Mouse (Mus musculus) kidney, adult 2 months (tissue): ENCODE data around the gene Atp2c1. TPM values are rescaled to one million over a fixed set of nuclear protein-coding genes. Genes with fewer than 3 reads are reported as not detected.

Experiments used
- DNase-seq: peaks from one replicate; pipeline ENCODE4 v3.0.0; 2021
- H3K27ac ChIP-seq: fragments of 200-500 bp; 2 replicates; pipeline ENCODE4 v1.5.1; 2012; ENCODE audit warnings: low read depth, low read length, control low read depth, inconsistent platforms; ENCODE audit not compliant: insufficient read depth
- H3K27me3 ChIP-seq: fragments of 200-500 bp; replicated peaks from 2 replicates; pipeline ENCODE4 v1.6.1; 2012; ENCODE audit warnings: mild to moderate bottlenecking, moderate library complexity, low read length, inconsistent platforms; ENCODE audit not compliant: control insufficient read depth, insufficient read depth
- H3K36me3 ChIP-seq: fragments of 200-500 bp; 2 replicates; pipeline ENCODE4 v1.6.1; 2012; ENCODE audit warnings: mild to moderate bottlenecking, moderate library complexity, low read length, inconsistent platforms; ENCODE audit not compliant: control insufficient read depth, insufficient read depth
- H3K4me1 ChIP-seq: fragments of 200-500 bp; 2 replicates; pipeline ENCODE4 v1.6.1; 2011; ENCODE audit warnings: low read length; ENCODE audit not compliant: control insufficient read depth, insufficient read depth
- H3K4me3 ChIP-seq: fragments of 200-500 bp; 2 replicates; pipeline ENCODE4 v1.5.1; 2011; ENCODE audit warnings: mild to moderate bottlenecking, low read depth, low read length, control low read depth; ENCODE audit not compliant: insufficient read depth
- CTCF ChIP-seq: fragments of 200-500 bp; conservative IDR thresholded peaks from 2 replicates; pipeline ENCODE4 v1.5.1; 2011; ENCODE audit warnings: low read depth, mild to moderate bottlenecking, control low read depth, low read length, moderate library complexity, mixed read lengths; ENCODE audit not compliant: insufficient read depth, insufficient read length
- POLR2A ChIP-seq: fragments of 200-500 bp; IDR thresholded peaks from one replicate; pipeline ENCODE4 v1.6.1; 2011; ENCODE audit warnings: low read depth, low read length, control low read depth
- WGBS: fragments of 180-500 bp; shearing (Covaris S2); methylation state at CpG from one replicate; pipeline ENCODE4 v1.1.7; 2018; 5-methylcytosine and 5-hydroxymethylcytosine counted together
- polyA plus RNA-seq: library from polyadenylated mRNA; depleted of rRNA; stranded (reverse); fragments of >200 nt; gene quantifications from 2 replicates; pipeline ENCODE4 v1.2.3, GENCODE M21; 2012

Atp2c1 gene
- polyA plus RNA-seq, 1 experiment: 59.9 TPM

- WGBS: 100% methylated on average over 3 of the region's 3 CpGs
- TF ChIP-seq CTCF: 0 out of 2 replicates have a peak, but pooled peaks have one; percentile 21
- no peak for TF ChIP-seq POLR2A
- Histone ChIP-seq H3K27me3 (no peaks in the 10 kb centered on the region), H3K4me3 (no peak overlapping the region), H3K36me3 (peaks cover 2% of the 10 kb centered on the region), H3K27ac (no peak overlapping the region), H3K4me1 (no peaks in the 10 kb centered on the region)
- DNase-seq: no peak
Measured at GRCm38 (mm10) chr9:105467787-105468186, 59.3 kb downstream of the Atp2c1 start.

- TF ChIP-seq CTCF (no peak), POLR2A (no peak)
- H3K27me3 ChIP-seq: no peaks in the 10 kb centered on the region
- 97% methylated on average over 7 of the region's 7 CpGs for WGBS
- no peak overlapping the region for H3K27ac ChIP-seq
- H3K4me3 ChIP-seq: no peak overlapping the region
- H3K36me3 ChIP-seq: peaks cover 1% of the 10 kb centered on the region
- DNase-seq: no peak
- H3K4me1 ChIP-seq: no peaks in the 10 kb centered on the region
Measured at GRCm38 (mm10) chr9:105461496-105461895, 65.6 kb downstream of the Atp2c1 start.

- H3K36me3 ChIP-seq: peaks cover 1% of the 10 kb centered on the region; the same call in 1 of the 2 replicates
Measured at GRCm38 (mm10) chr9:105459032-105459431, 68.1 kb downstream of the Atp2c1 start.

GRCm38 (mm10) chr9:105408549-105408948 lies 118.6 kb downstream of the Atp2c1 start:
- DNase-seq: no peak
- Histone ChIP-seq H3K4me3 (no peak overlapping the region), H3K4me1 (no peaks in the 10 kb centered on the region), H3K27me3 (no peaks in the 10 kb centered on the region), H3K36me3 (peaks cover 11% of the 10 kb centered on the region), H3K27ac (no peak overlapping the region)
- WGBS: 89% methylated on average over 6 of the region's 6 CpGs
- TF ChIP-seq POLR2A (no peak), CTCF (no peak)

More at GRCm38 (mm10) chr9:105459032-105459431, 68.1 kb downstream of the Atp2c1 start:
- no peaks in the 10 kb centered on the region for H3K4me1 ChIP-seq
- no peaks in the 10 kb centered on the region for H3K27me3 ChIP-seq
- WGBS: 74% methylated on average over 13 of the region's 13 CpGs
- no peak overlapping the region for H3K4me3 ChIP-seq
- H3K27ac ChIP-seq: no peak overlapping the region
- TF ChIP-seq POLR2A (no peak), CTCF (no peak)
- DNase-seq: peak; percentile 12

GRCm38 (mm10) chr9:105395218-105395627 lies 131.9 kb downstream of the Atp2c1 start, which contains the start of the genes Aste1 and Nek11:
Aste1 (plus strand) TSS chr9:105395392.
Nek11 (minus strand) TSS chr9:105395524.
- H3K27ac ChIP-seq: peak within 1 kb of the TSS; percentile 92
- under 1% methylated on average over 44 of the region's 44 CpGs for WGBS
- H3K4me3 ChIP-seq: peak within 1 kb of the TSS; percentile 58
- peak; percentile 97 for DNase-seq
- TF ChIP-seq POLR2A (no peak), CTCF (no peak)
- H3K36me3 ChIP-seq: peaks cover 5% of the 10 kb centered on the region
- H3K4me1 ChIP-seq: peaks cover 4% of the 10 kb centered on the region; the same call in 1 of the 2 replicates
- H3K27me3 ChIP-seq: no peaks in the 10 kb centered on the region

GRCm38 (mm10) chr9:105394720-105395119 lies 132.4 kb downstream of the Atp2c1 start:
- peaks cover 5% of the 10 kb centered on the region for H3K36me3 ChIP-seq
- no peak for DNase-seq
- peaks cover 4% of the 10 kb centered on the region; the same call in 1 of the 2 replicates for H3K4me1 ChIP-seq
- H3K27me3 ChIP-seq: no peaks in the 10 kb centered on the region
- H3K27ac ChIP-seq: no peak overlapping the region
- TF ChIP-seq CTCF: no peak
- no peak for TF ChIP-seq POLR2A
- WGBS: 16% methylated on average over 11 of the region's 11 CpGs
- peak overlapping the region; percentile 34 for H3K4me3 ChIP-seq

- no peak for DNase-seq
- Histone ChIP-seq H3K4me1 (no peaks in the 10 kb centered on the region), H3K27ac (no peak overlapping the region), H3K36me3 (no peaks in the 10 kb centered on the region), H3K27me3 (no peaks in the 10 kb centered on the region), H3K4me3 (no peak overlapping the region)
- no peak for TF ChIP-seq CTCF
- no peak for TF ChIP-seq POLR2A
- WGBS: 67% methylated on average over 4 of the region's 5 CpGs
Measured at GRCm38 (mm10) chr9:105390616-105391015, 136.5 kb downstream of the Atp2c1 start.
